Mouse (Mus musculus): ENCODE data around the gene Sgms1. TPM values are rescaled to one million over a fixed set of nuclear protein-coding genes. Genes with fewer than 3 reads are reported as not detected.
"Not testable (repeated sequence)": the region's sequence is repeated elsewhere in the genome, so short reads cannot be mapped to it uniquely, and the experiment has no call there.

The Sgms1 gene
- polyA plus RNA-seq, 2 experiments, result 20.8 to 36.8 TPM

GRCm38 (mm10) chr19:32138361-32139088 lies 251.0 kb downstream of the Sgms1 start:
- Histone ChIP-seq H3K9me3 (ENCODE audit: control insufficient read depth, low read length) (no peaks in the 10 kb centered on the region), H3K27me3 (ENCODE audit: control insufficient read depth, insufficient read depth, low read length) (no peaks in the 10 kb centered on the region), H3K4me1 (ENCODE audit: control insufficient read depth, insufficient read depth, low read length) (peaks cover 6% of the 10 kb centered on the region), H3K36me3 (ENCODE audit: control insufficient read depth, insufficient read depth, low read length) (0 out of 2 replicates have a peak, but pooled peaks cover 4% of the 10 kb centered on the region), H3K4me2 (replicated peaks; ENCODE audit: low read depth, low read length, severe bottlenecking) (no peak overlapping the region), H3K9ac (ENCODE audit: low read depth, low read length, severe bottlenecking) (no peak overlapping the region), H3K27ac (replicated peaks; ENCODE audit: low read depth, low read length) (no peak overlapping the region), H3K4me3 (replicated peaks; ENCODE audit: low read length) (no peak overlapping the region)
- 78% methylated on average over 14 of the region's 14 CpGs for WGBS
- DNase-seq (ENCODE audit: low spot score) (no peak), ATAC-seq (ENCODE audit: low FRiP score, low read depth) (no peak)
- no peak for TF ChIP-seq POLR2A (IDR thresholded peaks at IDR 0.05; ENCODE audit: borderline replicate concordance, extremely low read depth, insufficient read depth, insufficient read length)

- no peak overlapping the region for H3K4me3 ChIP-seq (replicated peaks; ENCODE audit: low read length)
- 90% methylated on average over 5 of the region's 5 CpGs for WGBS
- H3K36me3 ChIP-seq (ENCODE audit: control insufficient read depth, insufficient read depth, low read length), result 0 out of 2 replicates have a peak, but pooled peaks cover 4% of the 10 kb centered on the region
- no peaks in the 10 kb centered on the region for H3K27me3 ChIP-seq (ENCODE audit: control insufficient read depth, insufficient read depth, low read length)
- H3K9ac ChIP-seq (ENCODE audit: low read depth, low read length, severe bottlenecking), result no peak overlapping the region
- TF ChIP-seq POLR2A (IDR thresholded peaks at IDR 0.05; ENCODE audit: borderline replicate concordance, extremely low read depth, insufficient read depth, insufficient read length), result no peak
- no peak overlapping the region for H3K27ac ChIP-seq (replicated peaks; ENCODE audit: low read depth, low read length)
- DNase-seq (ENCODE audit: low spot score) (no peak), ATAC-seq (ENCODE audit: low FRiP score, low read depth) (no peak)
- H3K4me2 ChIP-seq (replicated peaks; ENCODE audit: low read depth, low read length, severe bottlenecking), result no peak overlapping the region
- no peaks in the 10 kb centered on the region for H3K9me3 ChIP-seq (ENCODE audit: control insufficient read depth, low read length)
- peaks cover 6% of the 10 kb centered on the region for H3K4me1 ChIP-seq (ENCODE audit: control insufficient read depth, insufficient read depth, low read length)
These were observed 251.6 kb downstream of the Sgms1 start for GRCm38 (mm10) chr19:32137904-32138303.

- no peaks in the 10 kb centered on the region for H3K27me3 ChIP-seq (ENCODE audit: control insufficient read depth, insufficient read depth, low read length)
- no peak overlapping the region; the same call in 1 of the 2 replicates for H3K27ac ChIP-seq (replicated peaks; ENCODE audit: low read depth, low read length)
- H3K4me1 ChIP-seq (ENCODE audit: control insufficient read depth, insufficient read depth, low read length), result peaks cover 6% of the 10 kb centered on the region
- TF ChIP-seq POLR2A (IDR thresholded peaks at IDR 0.05; ENCODE audit: borderline replicate concordance, extremely low read depth, insufficient read depth, insufficient read length), result no peak
- H3K9me3 ChIP-seq (ENCODE audit: control insufficient read depth, low read length), result no peaks in the 10 kb centered on the region
- no peak overlapping the region for H3K9ac ChIP-seq (ENCODE audit: low read depth, low read length, severe bottlenecking)
- no peak overlapping the region for H3K4me2 ChIP-seq (replicated peaks; ENCODE audit: low read depth, low read length, severe bottlenecking)
- no peak overlapping the region for H3K4me3 ChIP-seq (replicated peaks; ENCODE audit: low read length)
- 0 out of 2 replicates have a peak, but pooled peaks cover 4% of the 10 kb centered on the region for H3K36me3 ChIP-seq (ENCODE audit: control insufficient read depth, insufficient read depth, low read length)
- DNase-seq (ENCODE audit: low spot score), result peak; percentile 55
- peak; percentile 75 for ATAC-seq (ENCODE audit: low FRiP score, low read depth)
- WGBS, result 50% methylated on average over 4 of the region's 4 CpGs
These were observed 252.5 kb downstream of the Sgms1 start for GRCm38 (mm10) chr19:32136888-32137625.

DNA sequence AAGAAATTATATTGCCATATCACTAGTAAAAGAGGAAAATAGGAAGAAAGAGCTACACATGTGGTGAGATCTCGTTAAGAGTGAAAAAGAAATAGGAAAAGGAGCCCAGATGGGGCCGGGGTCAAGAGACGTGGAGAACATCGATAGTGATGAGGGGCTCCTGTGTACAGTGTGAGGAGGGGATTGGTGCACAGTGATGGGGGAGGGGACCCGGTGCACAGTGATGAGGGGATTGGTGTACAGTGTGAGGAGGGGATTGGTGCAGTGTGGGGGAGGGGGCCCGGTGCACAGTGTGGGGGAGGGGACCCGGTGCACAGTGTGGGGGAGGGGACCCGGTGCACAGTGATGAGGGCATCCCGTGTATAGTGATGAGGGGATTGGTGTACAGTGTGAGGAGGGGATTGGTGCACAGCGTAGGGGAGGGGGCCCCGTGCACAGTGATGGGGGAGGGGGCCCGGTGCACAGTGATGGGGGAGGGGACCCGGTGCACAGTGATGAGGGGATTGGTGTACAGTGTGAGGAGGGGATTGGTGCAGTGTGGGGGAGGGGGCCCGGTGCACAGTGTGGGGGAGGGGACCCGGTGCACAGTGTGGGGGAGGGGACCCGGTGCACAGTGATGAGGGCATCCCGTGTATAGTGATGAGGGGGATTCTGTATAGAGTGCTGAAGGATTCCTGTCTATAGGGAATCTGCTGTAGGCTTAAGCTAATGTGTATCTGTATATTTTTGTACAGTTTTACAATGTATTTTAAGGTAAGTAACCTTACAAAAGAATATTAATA lies 257.6 kb downstream of the Sgms1 start:
- not testable (repeated sequence) for H3K27me3 ChIP-seq (ENCODE audit: control insufficient read depth, insufficient read depth, low read length); H3K27ac ChIP-seq (replicated peaks; ENCODE audit: low read depth, low read length); H3K4me1 ChIP-seq (ENCODE audit: control insufficient read depth, insufficient read depth, low read length); H3K36me3 ChIP-seq (ENCODE audit: control insufficient read depth, insufficient read depth, low read length); H3K9me3 ChIP-seq (ENCODE audit: control insufficient read depth, low read length); H3K9ac ChIP-seq (ENCODE audit: low read depth, low read length, severe bottlenecking); H3K4me3 ChIP-seq (replicated peaks; ENCODE audit: low read length); H3K4me2 ChIP-seq (replicated peaks; ENCODE audit: low read depth, low read length, severe bottlenecking); ATAC-seq (ENCODE audit: low FRiP score, low read depth); DNase-seq (ENCODE audit: low spot score)
- WGBS, result 77% methylated on average over 14 of the region's 17 CpGs

- no peak for TF ChIP-seq POLR2A (IDR thresholded peaks at IDR 0.05; ENCODE audit: borderline replicate concordance, extremely low read depth, insufficient read depth, insufficient read length)
- DNase-seq (ENCODE audit: low spot score) (no peak), ATAC-seq (ENCODE audit: low FRiP score, low read depth) (no peak)
- H3K36me3 ChIP-seq (ENCODE audit: control insufficient read depth, insufficient read depth, low read length), result peaks cover 14% of the 10 kb centered on the region
- no peaks in the 10 kb centered on the region for H3K9me3 ChIP-seq (ENCODE audit: control insufficient read depth, low read length)
- no peak overlapping the region for H3K4me3 ChIP-seq (replicated peaks; ENCODE audit: low read length)
- H3K4me2 ChIP-seq (replicated peaks; ENCODE audit: low read depth, low read length, severe bottlenecking), result no peak overlapping the region
- H3K9ac ChIP-seq (ENCODE audit: low read depth, low read length, severe bottlenecking), result no peak overlapping the region
- 95% methylated on average over 8 of the region's 8 CpGs for WGBS
- no peaks in the 10 kb centered on the region for H3K27me3 ChIP-seq (ENCODE audit: control insufficient read depth, insufficient read depth, low read length)
- H3K27ac ChIP-seq (replicated peaks; ENCODE audit: low read depth, low read length), result no peak overlapping the region
- H3K4me1 ChIP-seq (ENCODE audit: control insufficient read depth, insufficient read depth, low read length), result no peaks in the 10 kb centered on the region
These were observed 260.2 kb downstream of the Sgms1 start for GRCm38 (mm10) chr19:32129281-32129680.
